Mouse (Mus musculus) cerebellum, adult 8-10 months (tissue): Measurements from ENCODE around the gene Mgp.
A peak's percentile ranks its signal among the peaks of the same experiment; 100 is the strongest.

Experiments
- DNase-seq: peaks from one replicate; pipeline ENCODE4 v3.0.0; 2022

Mgp gene

GRCm38 (mm10) chr6:136875670-136876069, at the start of gene Mgp:
TSS of gene Mgp (minus strand) at chr6:136875823.
- DNase-seq = no peak

- DNase-seq = no peak
Measured at GRCm38 (mm10) chr6:136925049-136925448, 49.4 kb upstream of the Mgp start.

GRCm38 (mm10) chr6:136923532-136923931, 47.9 kb upstream of the Mgp start, which contains the start of gene Pde6h:
TSS of gene Pde6h (plus strand) at chr6:136923832.
- DNase-seq = no peak

GRCm38 (mm10) chr6:136922871-136923270, 47.2 kb upstream of the Mgp start:
- DNase-seq = no peak

GRCm38 (mm10) chr6:136922080-136922479, 46.5 kb upstream of the Mgp start, which contains the start of gene Erp27:
TSS of gene Erp27 (minus strand) at chr6:136922180.
- no peak for DNase-seq

- DNase-seq = no peak
Measured at GRCm38 (mm10) chr6:136921601-136922000, 46.0 kb upstream of the Mgp start.

- peak; percentile 53 for DNase-seq
Measured at GRCm38 (mm10) chr6:136920320-136921257, 45.0 kb upstream of the Mgp start.

- no peak for DNase-seq
Measured at GRCm38 (mm10) chr6:136917885-136918284, 42.3 kb upstream of the Mgp start.

- no peak for DNase-seq
Measured at GRCm38 (mm10) chr6:136915721-136916395, 40.2 kb upstream of the Mgp start.

GRCm38 (mm10) chr6:136914234-136914633, 38.6 kb upstream of the Mgp start:
- DNase-seq = no peak

- no peak for DNase-seq
Measured at GRCm38 (mm10) chr6:136913384-136914126, 37.9 kb upstream of the Mgp start.

GRCm38 (mm10) chr6:136912751-136913265, 37.2 kb upstream of the Mgp start:
- DNase-seq = no peak

GRCm38 (mm10) chr6:136910247-136910890, 34.7 kb upstream of the Mgp start:
- DNase-seq = no peak

GRCm38 (mm10) chr6:136906937-136907293, 31.3 kb upstream of the Mgp start:
- no peak for DNase-seq

- DNase-seq = no peak
Measured at GRCm38 (mm10) chr6:136906283-136906936, 30.8 kb upstream of the Mgp start.

- DNase-seq = no peak
Measured at GRCm38 (mm10) chr6:136903885-136904470, 28.4 kb upstream of the Mgp start.

- no peak for DNase-seq
Measured at GRCm38 (mm10) chr6:136902527-136902926, 26.9 kb upstream of the Mgp start.

- no peak for DNase-seq
Measured at GRCm38 (mm10) chr6:136901010-136901409, 25.4 kb upstream of the Mgp start.

- DNase-seq = no peak
Measured at GRCm38 (mm10) chr6:136900369-136901009, 24.9 kb upstream of the Mgp start.

- no peak for DNase-seq
Measured at GRCm38 (mm10) chr6:136898954-136899353, 23.3 kb upstream of the Mgp start.

GRCm38 (mm10) chr6:136898222-136898621, 22.6 kb upstream of the Mgp start:
- DNase-seq = no peak
